Comparison of ENCODE assay signal across 8 mouse cellular contexts in the genomic region with DNA sequence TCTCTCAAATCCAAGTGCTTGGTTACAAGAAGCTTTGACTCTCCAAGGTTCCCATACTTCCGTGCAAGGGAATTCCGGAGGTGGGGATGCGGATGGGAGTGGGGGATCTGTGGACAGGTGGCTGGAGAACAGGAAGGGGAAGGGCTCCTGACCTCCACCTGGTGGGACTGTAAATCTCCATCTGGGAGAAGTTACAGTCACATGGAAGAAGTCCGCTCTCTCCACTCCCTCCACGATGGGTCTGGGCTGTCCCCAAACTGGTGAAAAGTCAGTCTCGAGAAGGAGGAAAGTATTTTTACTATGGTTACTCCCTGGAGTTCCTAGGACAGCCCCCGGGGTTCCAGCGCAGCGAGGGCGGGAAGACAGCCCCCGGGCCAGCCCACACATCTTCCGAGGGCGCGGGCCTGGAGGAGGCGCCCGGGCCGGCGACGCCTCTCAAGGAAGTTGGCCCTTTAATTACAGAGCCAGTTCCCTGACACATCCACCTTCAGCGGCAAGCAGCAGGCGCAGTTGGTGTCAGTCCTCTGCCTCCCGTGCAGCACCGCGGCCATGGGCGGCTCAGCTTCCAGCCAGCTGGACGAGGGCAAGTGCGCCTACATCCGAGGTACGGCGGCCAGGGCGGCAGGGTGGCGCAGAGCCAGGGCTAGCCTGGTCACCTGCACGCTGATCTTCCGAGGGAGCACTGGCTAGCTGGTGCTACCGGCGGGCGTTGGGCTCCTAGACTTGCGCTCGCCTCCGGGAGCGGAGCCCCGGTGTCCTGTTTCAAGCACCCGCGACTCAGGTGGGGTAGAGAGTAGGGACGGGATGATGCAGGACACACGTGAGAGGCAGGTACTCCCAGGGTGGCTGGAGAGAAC. TPM values are rescaled to one million over a fixed set of nuclear protein-coding genes. Genes with fewer than 3 reads are reported as not detected.
DNase-seq lines count a peak whose midpoint lies in the region; ATAC-seq and TF ChIP-seq lines count a peak whose summit lies in the region.

Gene Fam129a, plus strand, starts transcription at position 206 of the 857 bp plus-strand sequence.

- H3K9me3 ChIP-seq in heart, embryonic 13.5 days: no peaks in the 10 kb centered on the region
- no peaks in the 10 kb centered on the region for H3K9me3 ChIP-seq in kidney, embryonic 15.5 days (replicated peaks)
- no peaks in the 10 kb centered on the region for H3K9me3 ChIP-seq in lung, embryonic 16.5 days (ENCODE audit: control insufficient read depth, low read length)
- H3K9me3 ChIP-seq in neural tube, embryonic 15.5 days (replicated peaks): no peaks in the 10 kb centered on the region

- H3K4me1 ChIP-seq in embryonic fibroblast, embryonic 13.5 days (ENCODE audit: control insufficient read depth, insufficient read depth, low read length): no peaks in the 10 kb centered on the region
- H3K4me1 ChIP-seq in heart, embryonic 13.5 days: peaks cover 18% of the 10 kb centered on the region
- H3K4me1 ChIP-seq in kidney, embryonic 15.5 days: peaks cover 29% of the 10 kb centered on the region
- H3K4me1 ChIP-seq in lung, embryonic 16.5 days (replicated peaks; ENCODE audit: control insufficient read depth, insufficient read depth, low read length): peaks cover 3% of the 10 kb centered on the region
- H3K4me1 ChIP-seq in neural tube, embryonic 15.5 days: peaks cover 10% of the 10 kb centered on the region

- ATAC-seq in heart, embryonic 13.5 days (ENCODE audit: extremely low read depth, insufficient number of reproducible peaks, low FRiP score, low TSS enrichment): 0 out of 2 replicates have a peak, but pooled peaks have one; percentile 14
- ATAC-seq in kidney, embryonic 15.5 days (replicated peaks; ENCODE audit: low FRiP score): peak; percentile 85
- ATAC-seq in lung, embryonic 16.5 days (ENCODE audit: low read depth): peak; percentile 80
- ATAC-seq in neural tube, embryonic 15.5 days (ENCODE audit: low FRiP score): peak; percentile 66

- peak within 1 kb of the TSS; percentile 88 for H3K27ac ChIP-seq in embryonic fibroblast, embryonic 13.5 days (ENCODE audit: insufficient read depth, low read length)
- H3K27ac ChIP-seq in heart, embryonic 13.5 days (replicated peaks): no peak within 1 kb of the TSS
- H3K27ac ChIP-seq in kidney, embryonic 15.5 days: 0 out of 2 replicates have a peak within 1 kb of the TSS, but pooled peaks have one; percentile 28
- H3K27ac ChIP-seq in lung, embryonic 16.5 days (ENCODE audit: low read length): 0 out of 2 replicates have a peak within 1 kb of the TSS, but pooled peaks have one; percentile 12
- no peak within 1 kb of the TSS for H3K27ac ChIP-seq in neural tube, embryonic 15.5 days (replicated peaks)

- peaks cover 23% of the 10 kb centered on the region for H3K27me3 ChIP-seq in heart, embryonic 13.5 days (replicated peaks)
- peaks cover 23% of the 10 kb centered on the region for H3K27me3 ChIP-seq in kidney, embryonic 15.5 days
- H3K27me3 ChIP-seq in lung, embryonic 16.5 days (ENCODE audit: control insufficient read depth, insufficient read depth, low read depth, low read length): no peaks in the 10 kb centered on the region
- H3K27me3 ChIP-seq in neural tube, embryonic 15.5 days (replicated peaks): peaks cover 33% of the 10 kb centered on the region

- 3% methylated on average over 46 of the region's 46 CpGs for WGBS in heart, embryonic 13.5 days
- 1% methylated on average over 46 of the region's 46 CpGs for WGBS in kidney, embryonic 15.5 days
- WGBS in lung, embryonic 16.5 days: 4% methylated on average over 46 of the region's 46 CpGs
- 5% methylated on average over 46 of the region's 46 CpGs for WGBS in neural tube, embryonic 15.5 days

- TF ChIP-seq POLR2A in embryonic fibroblast, embryonic 13.5 days (IDR thresholded peaks at IDR 0.05; ENCODE audit: low read depth, low read length): peak; percentile 95

- no peaks in the 10 kb centered on the region for H3K36me3 ChIP-seq in heart, embryonic 13.5 days
- no peaks in the 10 kb centered on the region for H3K36me3 ChIP-seq in kidney, embryonic 15.5 days
- H3K36me3 ChIP-seq in lung, embryonic 16.5 days (ENCODE audit: control insufficient read depth, insufficient read depth, low read length): no peaks in the 10 kb centered on the region
- H3K36me3 ChIP-seq in neural tube, embryonic 15.5 days: no peaks in the 10 kb centered on the region

- peak; percentile 8 for DNase-seq in right cerebral cortex, postnatal 25 days
- DNase-seq in right cerebral cortex, adult 18-20 months: no peak
- DNase-seq in thymus, postnatal 4 days: peak; percentile 60

- no peak for TF ChIP-seq CTCF in embryonic fibroblast, embryonic 13.5 days (IDR thresholded peaks at IDR 0.05; ENCODE audit: borderline replicate concordance, insufficient read depth, low read length)

- peak within 1 kb of the TSS; percentile 97 for H3K4me2 ChIP-seq in heart, embryonic 13.5 days
- peak within 1 kb of the TSS; percentile 96 for H3K4me2 ChIP-seq in kidney, embryonic 15.5 days
- peak within 1 kb of the TSS; percentile 80 for H3K4me2 ChIP-seq in lung, embryonic 16.5 days (ENCODE audit: low read depth, low read length)
- peak within 1 kb of the TSS; percentile 86 for H3K4me2 ChIP-seq in neural tube, embryonic 15.5 days

- peak within 1 kb of the TSS; percentile 83 for H3K9ac ChIP-seq in heart, embryonic 13.5 days
- peak within 1 kb of the TSS; percentile 53 for H3K9ac ChIP-seq in kidney, embryonic 15.5 days
- H3K9ac ChIP-seq in lung, embryonic 16.5 days (ENCODE audit: low read length): peak within 1 kb of the TSS; percentile 72
- peak within 1 kb of the TSS; percentile 52 for H3K9ac ChIP-seq in neural tube, embryonic 15.5 days (replicated peaks)

- H3K4me3 ChIP-seq in embryonic fibroblast, embryonic 13.5 days (ENCODE audit: insufficient read depth, low read length): peak within 1 kb of the TSS; percentile 36
- peak within 1 kb of the TSS; percentile 70 for H3K4me3 ChIP-seq in heart, embryonic 13.5 days
- peak within 1 kb of the TSS; percentile 57 for H3K4me3 ChIP-seq in kidney, embryonic 15.5 days (replicated peaks)
- peak within 1 kb of the TSS; percentile 59 for H3K4me3 ChIP-seq in lung, embryonic 16.5 days (ENCODE audit: low read length)
- H3K4me3 ChIP-seq in neural tube, embryonic 15.5 days (replicated peaks): peak within 1 kb of the TSS; percentile 43

RNA-seq across cellular contexts. Expression of gene Fam129a, which starts in this region (rescaled TPM):
- 68.1 and 81.6 TPM in 2 replicates for polyA plus RNA-seq in embryonic fibroblast, embryonic 13.5 days (2011; ENCODE audit: insufficient read length, low read depth, missing spikeins)
- polyA plus RNA-seq in heart, embryonic 13.5 days (2015; fragmentation: Nextera tagmentation; extraction: Ambion mirVana): 4.5 and 4.7 TPM in 2 replicates
- polyA plus RNA-seq in kidney, embryonic 15.5 days (2015; fragmentation: Nextera tagmentation; extraction: Ambion mirVana): 10.5 and 12.7 TPM in 2 replicates
- polyA plus RNA-seq in lung, embryonic 16.5 days (2015; fragmentation: Nextera tagmentation; extraction: Ambion mirVana): 12.4 and 14.1 TPM in 2 replicates
- 3.6 and 5.4 TPM in 2 replicates for polyA plus RNA-seq in neural tube, embryonic 15.5 days (2015; fragmentation: Nextera tagmentation; extraction: Ambion mirVana)

Comparison
In these comparisons a context has a peak if more than half of its experiments do, and no peak if none do; other contexts are left out.
1. H3K27ac ChIP-seq: peak in embryonic fibroblast, embryonic 13.5 days (single experiment), kidney, embryonic 15.5 days (single experiment) and lung, embryonic 16.5 days (single experiment); none in heart, embryonic 13.5 days (single experiment) and neural tube, embryonic 15.5 days (single experiment).
2. ATAC-seq: peak in every context shown above with its lines; median percentile 85 in kidney, embryonic 15.5 days; 80 in lung, embryonic 16.5 days; 66 in neural tube, embryonic 15.5 days; 14 in heart, embryonic 13.5 days.
3. Peak in every context shown above with its lines, with median percentiles within 50 percentile points of each other: H3K4me3 ChIP-seq, H3K4me2 ChIP-seq and H3K9ac ChIP-seq.